ENCODE assay signal across 8 mouse cellular contexts in the genomic region with DNA sequence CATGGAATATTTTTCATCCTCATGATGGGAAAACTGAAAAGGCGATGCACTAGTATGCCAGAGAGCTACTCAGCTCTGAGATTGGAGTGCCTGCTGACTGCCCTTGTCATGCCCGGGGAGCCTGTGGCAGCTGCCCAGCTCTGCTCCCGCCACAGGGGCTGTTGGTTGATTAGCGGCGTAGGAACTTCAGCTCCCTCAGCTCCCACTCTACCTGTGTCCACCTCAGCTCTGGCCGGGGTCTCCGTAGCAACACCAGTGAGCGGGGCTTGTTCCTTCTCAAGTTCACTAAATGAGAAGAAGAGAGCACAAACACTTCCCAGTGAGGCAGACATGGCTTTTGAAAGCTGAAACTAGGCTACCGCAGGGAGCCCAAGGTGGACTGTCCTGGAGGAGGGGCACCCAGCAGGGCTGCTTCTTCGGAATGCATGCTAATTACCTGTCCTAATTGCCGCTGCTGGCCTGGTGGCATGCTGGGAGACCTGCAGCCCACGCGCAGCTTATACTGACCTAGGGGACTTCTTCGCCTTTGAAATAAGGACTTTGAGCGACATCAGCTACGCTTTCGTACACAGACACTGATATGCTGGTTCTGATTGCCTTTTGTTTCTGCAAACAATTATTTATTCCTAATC.
A peak's percentile ranks its signal among the peaks of the same experiment; 100 is the strongest.
DNase-seq lines count a peak whose midpoint lies in the region; ATAC-seq and TF ChIP-seq lines count a peak whose summit lies in the region.

No protein-coding gene starts in this region.

- DNase-seq in gastrocnemius, adult 2 months, result no peak
- DNase-seq in gastrocnemius, postnatal 4 days (ENCODE audit: low spot score in 2 of 2), result no peak
- peak; percentile 51 for DNase-seq in liver, embryonic 11.5 days (ENCODE audit: low spot score)
- no peak for DNase-seq in stomach, postnatal 0 days (ENCODE audit: low spot score)
- DNase-seq in urinary bladder, postnatal 25 days (ENCODE audit: low spot score), result no peak
- DNase-seq in T-cell, adult 2 months (ENCODE audit: low spot score), result no peak

- H3K27me3 ChIP-seq in E14TG2a.4 (ENCODE audit: insufficient read depth, low read length), result no peaks in the 10 kb centered on the region
- peaks cover 29% of the 10 kb centered on the region for H3K27me3 ChIP-seq in forebrain, embryonic 12.5 days
- H3K27me3 ChIP-seq in liver, embryonic 11.5 days (replicated peaks; ENCODE audit: control insufficient read depth, insufficient read depth, low read length), result no peaks in the 10 kb centered on the region
- H3K27me3 ChIP-seq in stomach, postnatal 0 days (ENCODE audit: control insufficient read depth, insufficient read depth, low read length), result no peaks in the 10 kb centered on the region

- intact Hi-C loops in gastrocnemius, adult 2 months (cut with DNase I), result no loop called here

- H3K9me3 ChIP-seq in E14TG2a.4 (ENCODE audit: low read length), result no peaks in the 10 kb centered on the region
- no peaks in the 10 kb centered on the region for H3K9me3 ChIP-seq in forebrain, embryonic 12.5 days
- no peaks in the 10 kb centered on the region for H3K9me3 ChIP-seq in liver, embryonic 11.5 days (ENCODE audit: control insufficient read depth, low read length)
- no peaks in the 10 kb centered on the region for H3K9me3 ChIP-seq in stomach, postnatal 0 days (ENCODE audit: control insufficient read depth, low read length)

- WGBS in forebrain, embryonic 12.5 days, result 7% methylated on average over 17 of the region's 17 CpGs
- WGBS in liver, embryonic 11.5 days, result 7% methylated on average over 17 of the region's 17 CpGs
- WGBS in stomach, postnatal 0 days, result 50% methylated on average over 17 of the region's 17 CpGs

- no peak overlapping the region for H3K9ac ChIP-seq in forebrain, embryonic 12.5 days
- H3K9ac ChIP-seq in liver, embryonic 11.5 days (ENCODE audit: low read depth, low read length), result peak overlapping the region; percentile 63
- no peak overlapping the region for H3K9ac ChIP-seq in stomach, postnatal 0 days (ENCODE audit: low read length)

- H3K4me2 ChIP-seq in forebrain, embryonic 12.5 days, result peak overlapping the region; percentile 43
- peak overlapping the region; percentile 85 for H3K4me2 ChIP-seq in liver, embryonic 11.5 days
- H3K4me2 ChIP-seq in stomach, postnatal 0 days (replicated peaks; ENCODE audit: low read depth), result peak overlapping the region; percentile 25; the same call in 1 of the 2 replicates

- H3K27ac ChIP-seq in gastrocnemius, adult 2 months, result no peak overlapping the region
- H3K27ac ChIP-seq in forebrain, embryonic 12.5 days, result no peak overlapping the region
- peak overlapping the region; percentile 71 for H3K27ac ChIP-seq in liver, embryonic 11.5 days (ENCODE audit: low read depth, low read length)
- no peak overlapping the region for H3K27ac ChIP-seq in stomach, postnatal 0 days (replicated peaks)

- no peak for TF ChIP-seq EP300 in stomach, postnatal 0 days (optimal IDR thresholded peaks at IDR 0.05)

- H3K4me1 ChIP-seq in E14TG2a.4 (replicated peaks; ENCODE audit: low read depth, low read length), result peaks cover 65% of the 10 kb centered on the region
- peaks cover 11% of the 10 kb centered on the region for H3K4me1 ChIP-seq in forebrain, embryonic 12.5 days
- H3K4me1 ChIP-seq in liver, embryonic 11.5 days (replicated peaks; ENCODE audit: control insufficient read depth, insufficient read depth, low read length), result peaks cover 29% of the 10 kb centered on the region
- no peaks in the 10 kb centered on the region for H3K4me1 ChIP-seq in stomach, postnatal 0 days (replicated peaks; ENCODE audit: control insufficient read depth, insufficient read depth)

- no peak for TF ChIP-seq CTCF in gastrocnemius, adult 2 months (IDR thresholded peaks at IDR 0.05)
- TF ChIP-seq CTCF in E14TG2a.4 (conservative IDR thresholded peaks at IDR 0.05; ENCODE audit: low read length), result no peak
- TF ChIP-seq CTCF in stomach, postnatal 0 days (IDR thresholded peaks at IDR 0.05; ENCODE audit: low read depth), result no peak

- ATAC-seq in forebrain, embryonic 12.5 days (ENCODE audit: low FRiP score), result no peak
- peak; percentile 37 for ATAC-seq in liver, embryonic 11.5 days (replicated peaks; ENCODE audit: low FRiP score)
- ATAC-seq in stomach, postnatal 0 days (ENCODE audit: low FRiP score, low TSS enrichment), result no peak

- H3K36me3 ChIP-seq in E14TG2a.4 (ENCODE audit: insufficient read depth, low read length), result no peaks in the 10 kb centered on the region
- no peaks in the 10 kb centered on the region for H3K36me3 ChIP-seq in forebrain, embryonic 12.5 days (replicated peaks)
- no peaks in the 10 kb centered on the region for H3K36me3 ChIP-seq in liver, embryonic 11.5 days (ENCODE audit: control insufficient read depth, insufficient read depth, low read length)
- no peaks in the 10 kb centered on the region for H3K36me3 ChIP-seq in stomach, postnatal 0 days (ENCODE audit: control insufficient read depth, insufficient read depth, low read length)

- peak overlapping the region; percentile 11; the same call in 1 of the 2 replicates for H3K4me3 ChIP-seq in gastrocnemius, adult 2 months
- peak overlapping the region; percentile 66 for H3K4me3 ChIP-seq in E14TG2a.4 (replicated peaks; ENCODE audit: low read length)
- no peak overlapping the region for H3K4me3 ChIP-seq in forebrain, embryonic 12.5 days (replicated peaks)
- H3K4me3 ChIP-seq in liver, embryonic 11.5 days (ENCODE audit: low read depth, low read length), result peak overlapping the region; percentile 42
- H3K4me3 ChIP-seq in stomach, postnatal 0 days (ENCODE audit: low read depth, low read length), result no peak overlapping the region

Comparison
In these comparisons a context has a peak if more than half of its experiments do, and no peak if none do; other contexts are left out.
1. H3K4me3 ChIP-seq: peak in gastrocnemius, adult 2 months (single experiment), E14TG2a.4 (single experiment) and liver, embryonic 11.5 days (single experiment); none in forebrain, embryonic 12.5 days (single experiment) and stomach, postnatal 0 days (single experiment).
2. H3K4me2 ChIP-seq: peak in every context shown above with its lines; median percentile 85 in liver, embryonic 11.5 days; 43 in forebrain, embryonic 12.5 days; 25 in stomach, postnatal 0 days.